Mouse (Mus musculus): ENCODE measurements around the gene Slc16a12. TPM values are rescaled to one million over a fixed set of nuclear protein-coding genes. Genes with fewer than 3 reads are reported as not detected.

The Slc16a12 gene
- polyA plus RNA-seq, 2 experiments: 0.73 to 1.3 TPM

GRCm38 (mm10) chr19:34722541-34722940, 24.5 kb downstream of the Slc16a12 start:
- Histone ChIP-seq H3K4me2 (replicated peaks; ENCODE audit: low read depth, low read length, severe bottlenecking) (no peak overlapping the region), H3K9ac (ENCODE audit: low read depth, low read length, severe bottlenecking) (no peak overlapping the region), H3K4me1 (ENCODE audit: control insufficient read depth, insufficient read depth, low read length) (no peaks in the 10 kb centered on the region), H3K4me3 (replicated peaks; ENCODE audit: low read length) (no peak overlapping the region), H3K9me3 (ENCODE audit: control insufficient read depth, low read length) (no peaks in the 10 kb centered on the region), H3K27ac (replicated peaks; ENCODE audit: low read depth, low read length) (no peak overlapping the region), H3K27me3 (ENCODE audit: control insufficient read depth, insufficient read depth, low read length) (no peaks in the 10 kb centered on the region), H3K36me3 (ENCODE audit: control insufficient read depth, insufficient read depth, low read length) (no peaks in the 10 kb centered on the region)
- no peak for TF ChIP-seq POLR2A (IDR thresholded peaks at IDR 0.05; ENCODE audit: borderline replicate concordance, extremely low read depth, insufficient read depth, insufficient read length)
- no peak for DNase-seq (ENCODE audit: low spot score)
- ATAC-seq (ENCODE audit: low FRiP score, low read depth): no peak
- WGBS: 87% methylated on average over 3 of the region's 3 CpGs

- Histone ChIP-seq H3K4me3 (replicated peaks; ENCODE audit: low read length) (no peak overlapping the region), H3K36me3 (ENCODE audit: control insufficient read depth, insufficient read depth, low read length) (no peaks in the 10 kb centered on the region), H3K27me3 (ENCODE audit: control insufficient read depth, insufficient read depth, low read length) (no peaks in the 10 kb centered on the region), H3K4me2 (replicated peaks; ENCODE audit: low read depth, low read length, severe bottlenecking) (no peak overlapping the region), H3K9ac (ENCODE audit: low read depth, low read length, severe bottlenecking) (no peak overlapping the region), H3K4me1 (ENCODE audit: control insufficient read depth, insufficient read depth, low read length) (no peaks in the 10 kb centered on the region), H3K9me3 (ENCODE audit: control insufficient read depth, low read length) (no peaks in the 10 kb centered on the region), H3K27ac (replicated peaks; ENCODE audit: low read depth, low read length) (no peak overlapping the region)
- no peak for TF ChIP-seq POLR2A (IDR thresholded peaks at IDR 0.05; ENCODE audit: borderline replicate concordance, extremely low read depth, insufficient read depth, insufficient read length)
- DNase-seq (ENCODE audit: low spot score) (no peak), ATAC-seq (ENCODE audit: low FRiP score, low read depth) (no peak)
Measured at GRCm38 (mm10) chr19:34720130-34720529, 27.0 kb downstream of the Slc16a12 start.

- WGBS: 83% methylated on average over 5 of the region's 5 CpGs
- Histone ChIP-seq H3K4me2 (replicated peaks; ENCODE audit: low read depth, low read length, severe bottlenecking) (no peak overlapping the region), H3K27ac (replicated peaks; ENCODE audit: low read depth, low read length) (no peak overlapping the region), H3K9me3 (ENCODE audit: control insufficient read depth, low read length) (no peaks in the 10 kb centered on the region), H3K27me3 (ENCODE audit: control insufficient read depth, insufficient read depth, low read length) (no peaks in the 10 kb centered on the region), H3K36me3 (ENCODE audit: control insufficient read depth, insufficient read depth, low read length) (no peaks in the 10 kb centered on the region), H3K4me3 (replicated peaks; ENCODE audit: low read length) (no peak overlapping the region), H3K9ac (ENCODE audit: low read depth, low read length, severe bottlenecking) (no peak overlapping the region), H3K4me1 (ENCODE audit: control insufficient read depth, insufficient read depth, low read length) (no peaks in the 10 kb centered on the region)
- ATAC-seq (ENCODE audit: low FRiP score, low read depth): no peak
- no peak for DNase-seq (ENCODE audit: low spot score)
- TF ChIP-seq POLR2A (IDR thresholded peaks at IDR 0.05; ENCODE audit: borderline replicate concordance, extremely low read depth, insufficient read depth, insufficient read length): no peak
Measured at GRCm38 (mm10) chr19:34718963-34719362, 28.1 kb downstream of the Slc16a12 start.

GRCm38 (mm10) chr19:34718478-34718877, 28.6 kb downstream of the Slc16a12 start:
- no peak overlapping the region for H3K9ac ChIP-seq (ENCODE audit: low read depth, low read length, severe bottlenecking)
- no peak overlapping the region for H3K4me2 ChIP-seq (replicated peaks; ENCODE audit: low read depth, low read length, severe bottlenecking)
- no peak overlapping the region for H3K4me3 ChIP-seq (replicated peaks; ENCODE audit: low read length)
- DNase-seq (ENCODE audit: low spot score) (no peak), ATAC-seq (ENCODE audit: low FRiP score, low read depth) (no peak)
- no peak for TF ChIP-seq POLR2A (IDR thresholded peaks at IDR 0.05; ENCODE audit: borderline replicate concordance, extremely low read depth, insufficient read depth, insufficient read length)
- 27% methylated on average over 2 of the region's 2 CpGs for WGBS
- H3K36me3 ChIP-seq (ENCODE audit: control insufficient read depth, insufficient read depth, low read length): no peaks in the 10 kb centered on the region
- H3K4me1 ChIP-seq (ENCODE audit: control insufficient read depth, insufficient read depth, low read length): no peaks in the 10 kb centered on the region
- H3K27me3 ChIP-seq (ENCODE audit: control insufficient read depth, insufficient read depth, low read length): no peaks in the 10 kb centered on the region
- no peaks in the 10 kb centered on the region for H3K9me3 ChIP-seq (ENCODE audit: control insufficient read depth, low read length)
- H3K27ac ChIP-seq (replicated peaks; ENCODE audit: low read depth, low read length): no peak overlapping the region

GRCm38 (mm10) chr19:34715895-34716294, 31.2 kb downstream of the Slc16a12 start:
- TF ChIP-seq POLR2A (IDR thresholded peaks at IDR 0.05; ENCODE audit: borderline replicate concordance, extremely low read depth, insufficient read depth, insufficient read length): no peak

GRCm38 (mm10) chr19:34714250-34714666, 32.8 kb downstream of the Slc16a12 start:
- DNase-seq (ENCODE audit: low spot score): no peak
- Histone ChIP-seq H3K9me3 (ENCODE audit: control insufficient read depth, low read length) (no peaks in the 10 kb centered on the region), H3K36me3 (ENCODE audit: control insufficient read depth, insufficient read depth, low read length) (no peaks in the 10 kb centered on the region), H3K4me2 (replicated peaks; ENCODE audit: low read depth, low read length, severe bottlenecking) (no peak overlapping the region), H3K9ac (ENCODE audit: low read depth, low read length, severe bottlenecking) (no peak overlapping the region), H3K4me3 (replicated peaks; ENCODE audit: low read length) (no peak overlapping the region), H3K27me3 (ENCODE audit: control insufficient read depth, insufficient read depth, low read length) (no peaks in the 10 kb centered on the region), H3K4me1 (ENCODE audit: control insufficient read depth, insufficient read depth, low read length) (no peaks in the 10 kb centered on the region), H3K27ac (replicated peaks; ENCODE audit: low read depth, low read length) (no peak overlapping the region)
- WGBS: 14% methylated on average over 5 of the region's 5 CpGs
- TF ChIP-seq POLR2A (IDR thresholded peaks at IDR 0.05; ENCODE audit: borderline replicate concordance, extremely low read depth, insufficient read depth, insufficient read length): no peak
- no peak for ATAC-seq (ENCODE audit: low FRiP score, low read depth)

More at GRCm38 (mm10) chr19:34715895-34716294, 31.2 kb downstream of the Slc16a12 start:
- H3K27ac ChIP-seq (replicated peaks; ENCODE audit: low read depth, low read length): no peak overlapping the region
- no peak overlapping the region for H3K4me2 ChIP-seq (replicated peaks; ENCODE audit: low read depth, low read length, severe bottlenecking)
- no peaks in the 10 kb centered on the region for H3K9me3 ChIP-seq (ENCODE audit: control insufficient read depth, low read length)
- DNase-seq (ENCODE audit: low spot score) (no peak), ATAC-seq (ENCODE audit: low FRiP score, low read depth) (no peak)
- no peak overlapping the region for H3K4me3 ChIP-seq (replicated peaks; ENCODE audit: low read length)
- H3K9ac ChIP-seq (ENCODE audit: low read depth, low read length, severe bottlenecking): no peak overlapping the region
- H3K36me3 ChIP-seq (ENCODE audit: control insufficient read depth, insufficient read depth, low read length): no peaks in the 10 kb centered on the region
- 81% methylated on average over 1 of the region's 1 CpGs for WGBS
- H3K4me1 ChIP-seq (ENCODE audit: control insufficient read depth, insufficient read depth, low read length): no peaks in the 10 kb centered on the region
- no peaks in the 10 kb centered on the region for H3K27me3 ChIP-seq (ENCODE audit: control insufficient read depth, insufficient read depth, low read length)

All from limb, embryonic 14.5 days (tissue).